Mouse (Mus musculus) liver, adult 2 months (tissue): ENCODE results near the gene Thada.

Experiments used
- CTCF ChIP-seq: fragments of 200-500 bp; IDR thresholded peaks from 2 replicates; pipeline ENCODE4 v1.5.1; 2011; ENCODE audit warnings: low read depth, low read length, control low read depth
- POLR2A ChIP-seq: fragments of 200-500 bp; IDR thresholded peaks from 2 replicates; pipeline ENCODE4 v1.6.1; 2011; ENCODE audit warnings: low read length, control low read depth; ENCODE audit not compliant: insufficient read depth; ENCODE audit errors: extremely low read depth

GRCm38 (mm10) chr17:84328526-84328925 lies 137.5 kb downstream of the Thada start:
- no peak for TF ChIP-seq CTCF
- no peak for TF ChIP-seq POLR2A
